Mouse (Mus musculus) left cerebral cortex, adult 18-20 months (tissue): ENCODE measurements around the gene Lgr4. TPM values are rescaled to one million over a fixed set of nuclear protein-coding genes. Genes with fewer than 3 reads are reported as not detected.

Source experiments
- DNase-seq, 2 experiments: peaks; one replicate each; pipeline ENCODE4 v3.0.0; 2021 to 2022; ENCODE audit warnings: low spot score in 2 of 2, mixed read lengths in 1 of 2
- total RNA-seq, 2 experiments: library from RNA; stranded (reverse); gene quantifications; 2 replicates each; pipeline ENCODE4 v1.2.3; 2021

Gene Lgr4
- total RNA-seq, 2 experiments from 2014 or later: 24.9 to 26.6 TPM

DNA sequence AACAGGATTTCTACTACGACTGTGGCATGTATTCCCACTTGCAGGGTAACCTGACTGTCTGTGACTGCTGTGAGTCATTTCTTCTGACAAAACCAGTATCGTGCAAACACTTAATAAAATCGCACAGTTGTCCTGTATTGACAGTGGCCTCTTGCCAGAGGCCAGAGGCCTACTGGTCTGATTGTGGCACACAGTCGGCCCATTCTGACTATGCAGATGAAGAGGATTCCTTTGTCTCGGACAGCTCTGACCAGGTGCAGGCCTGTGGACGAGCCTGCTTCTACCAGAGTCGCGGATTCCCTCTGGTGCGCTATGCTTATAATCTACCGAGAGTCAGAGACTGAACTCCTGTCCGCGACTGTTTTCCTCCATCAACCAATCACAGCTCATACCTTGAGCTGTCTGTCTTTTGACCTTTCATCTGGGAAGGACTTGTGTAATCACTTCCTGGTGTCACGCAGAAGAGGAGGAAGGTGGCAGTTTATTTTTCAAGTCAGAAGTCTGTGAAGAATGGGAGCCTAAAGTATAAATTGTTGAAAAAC, 94.8 kb downstream of the Lgr4 start:
- DNase-seq: no peak

DNA sequence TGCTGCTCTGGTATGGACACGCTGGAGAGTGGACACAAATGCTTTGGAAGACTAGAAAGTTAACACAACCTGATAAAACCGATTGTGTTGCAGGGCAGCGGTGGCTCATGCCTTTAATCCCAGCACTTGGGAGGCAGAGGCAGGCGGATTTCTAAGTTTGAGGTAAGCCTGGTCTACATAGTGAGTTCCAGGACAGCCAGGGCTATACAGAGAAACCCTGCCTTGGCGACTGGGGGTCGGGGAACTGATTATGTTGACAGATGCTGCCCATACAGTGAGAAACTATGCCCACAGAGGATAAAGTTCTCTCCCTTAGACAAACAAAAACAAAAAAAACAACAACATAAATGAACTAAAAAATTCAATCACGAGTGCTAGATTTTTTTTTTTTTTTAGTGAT, 99.6 kb downstream of the Lgr4 start:
- no peak for DNase-seq

DNA sequence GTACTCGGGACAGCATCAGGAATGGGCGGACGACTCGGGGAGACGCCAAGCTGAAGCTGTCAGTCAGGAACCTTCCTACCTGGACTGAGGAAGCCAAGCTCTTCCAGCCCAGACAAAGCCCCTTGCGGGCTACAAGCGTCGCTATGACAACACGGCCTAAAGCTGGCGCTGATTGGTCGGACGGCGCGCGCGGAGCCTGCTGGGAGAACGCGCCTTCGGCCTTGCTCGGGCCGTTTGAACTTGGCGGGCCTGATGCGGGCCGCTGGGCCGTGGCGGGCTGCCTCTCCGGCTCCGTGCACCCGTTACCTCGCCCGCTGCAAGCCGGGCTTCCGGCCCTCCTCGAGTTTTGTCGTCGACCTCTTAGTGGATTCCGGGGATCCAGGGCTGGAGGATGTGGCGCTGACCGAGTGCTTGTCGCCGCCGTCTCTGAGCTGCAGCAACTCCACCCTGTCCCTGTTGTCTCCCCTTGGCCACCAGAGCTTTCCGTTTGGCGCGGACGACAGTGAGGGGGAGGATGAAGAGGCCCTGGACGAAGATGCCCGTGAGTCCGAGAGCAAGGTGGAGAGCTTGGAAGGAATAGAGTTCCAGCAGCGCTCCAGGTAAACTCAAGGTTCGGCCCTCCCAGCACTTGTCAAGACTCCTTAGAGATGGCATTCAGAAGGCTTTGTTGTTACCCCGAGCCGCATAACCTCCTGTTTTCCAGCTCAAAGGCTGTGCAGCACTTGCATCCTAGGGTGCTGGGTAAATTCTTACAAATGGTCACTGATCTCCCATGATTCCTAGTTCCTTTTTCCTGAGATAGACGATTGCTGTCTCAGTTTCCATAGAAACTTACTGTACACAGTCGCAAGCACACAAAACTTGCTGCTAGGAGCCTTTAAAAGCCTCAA, 100.4 kb downstream of the Lgr4 start, which contains the start of gene Ccdc34:
Ccdc34 (plus strand) TSS at position 202 of the 890 bp plus-strand sequence.
- DNase-seq: peak; percentile 90 to 94

DNA sequence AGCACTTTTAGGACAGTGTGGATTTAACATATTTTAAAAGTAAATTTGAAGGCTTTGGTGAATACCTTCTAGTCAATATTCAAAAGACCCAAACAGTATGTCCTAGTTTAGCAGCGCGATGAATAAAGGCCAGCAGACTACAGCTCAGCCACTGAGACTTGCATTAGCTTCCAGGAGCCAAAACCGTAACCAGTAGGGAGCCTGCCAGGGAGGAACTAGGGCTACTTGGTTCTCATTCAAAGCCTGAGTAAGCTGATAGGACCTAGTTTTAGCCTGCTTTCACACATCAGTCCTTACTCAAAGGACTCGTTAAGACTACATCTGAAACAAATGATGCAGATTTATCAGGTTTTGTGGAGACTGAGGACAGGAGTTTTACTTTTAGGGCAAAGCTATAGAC, 102.2 kb downstream of the Lgr4 start:
- no peak for DNase-seq

DNA sequence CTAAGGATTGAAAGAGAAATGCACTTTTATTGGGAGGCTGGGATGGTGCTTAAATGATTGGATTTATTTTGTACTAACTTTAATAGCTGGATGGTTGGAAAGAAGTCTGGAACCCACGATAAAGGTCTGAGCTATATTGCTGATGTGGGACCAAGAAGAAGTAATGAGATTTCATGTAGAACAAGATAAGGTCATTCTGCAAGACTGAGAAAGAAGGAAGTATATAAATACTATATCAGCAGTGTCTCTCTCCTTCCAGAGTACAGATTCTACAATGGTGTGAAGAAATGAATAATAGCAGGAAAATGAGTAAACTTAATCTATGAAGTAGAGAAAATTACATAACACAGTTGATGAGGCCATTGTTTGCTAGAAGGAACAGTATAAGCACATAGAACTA, 103.0 kb downstream of the Lgr4 start:
- no peak for DNase-seq

DNA sequence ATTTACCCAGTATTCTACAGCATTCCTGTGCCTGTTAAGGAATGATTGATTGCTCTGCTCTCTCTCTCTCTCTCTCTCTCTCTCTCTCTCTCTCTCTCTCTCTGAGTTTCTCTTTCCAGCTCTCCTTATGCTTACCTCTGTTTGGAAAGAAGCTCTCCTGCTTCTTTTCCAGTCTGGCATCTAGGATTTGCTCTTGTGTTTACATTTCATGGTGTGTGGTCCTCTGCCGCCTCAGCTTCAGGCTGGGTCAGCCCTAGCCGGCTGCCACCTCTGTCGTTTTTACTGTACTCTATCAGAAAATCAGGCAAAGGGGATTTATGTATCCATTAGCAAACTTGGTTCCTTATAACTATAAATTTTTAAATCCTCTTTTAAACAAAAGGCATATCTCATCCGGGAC, 118.8 kb downstream of the Lgr4 start:
- DNase-seq: no peak

DNA sequence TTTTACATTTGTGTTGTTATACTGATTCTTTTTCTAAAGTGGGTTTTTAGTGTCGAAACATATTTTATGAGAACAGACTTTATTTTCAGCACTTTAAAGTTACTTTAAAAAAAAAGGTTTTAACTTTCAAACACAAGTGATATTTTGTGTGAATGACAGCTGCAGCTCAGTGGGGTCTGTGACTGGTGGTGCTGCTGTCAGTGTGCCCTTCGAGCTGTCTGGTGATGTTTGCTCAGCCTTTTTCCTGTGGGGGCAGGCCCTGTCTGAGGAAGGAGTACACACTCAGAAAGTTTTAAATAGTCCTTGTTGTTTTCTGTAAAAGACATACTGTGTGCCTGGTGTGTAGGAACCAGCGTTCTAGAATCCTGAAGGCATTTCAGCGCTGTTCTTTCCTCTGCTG, 119.2 kb downstream of the Lgr4 start:
- no peak for DNase-seq

DNA sequence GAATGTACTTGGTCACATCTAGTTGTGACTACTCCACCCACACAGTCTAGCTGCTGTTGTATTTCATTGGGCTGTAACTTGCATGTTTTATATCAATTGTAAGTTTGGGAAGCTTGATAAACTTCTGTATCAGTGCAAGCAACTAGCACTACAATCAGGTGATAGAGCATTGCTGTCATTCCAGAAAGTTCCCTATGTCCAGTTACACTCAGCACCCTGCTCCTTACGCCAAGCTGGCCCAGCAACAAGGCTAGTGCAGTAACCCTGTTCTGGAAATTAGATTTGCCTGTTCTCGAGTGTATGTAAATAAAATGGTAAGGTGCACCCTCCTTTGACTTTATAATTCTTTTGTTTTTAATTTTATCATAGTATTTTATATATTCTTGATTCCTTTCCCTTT, 119.8 kb downstream of the Lgr4 start:
- no peak for DNase-seq

DNA sequence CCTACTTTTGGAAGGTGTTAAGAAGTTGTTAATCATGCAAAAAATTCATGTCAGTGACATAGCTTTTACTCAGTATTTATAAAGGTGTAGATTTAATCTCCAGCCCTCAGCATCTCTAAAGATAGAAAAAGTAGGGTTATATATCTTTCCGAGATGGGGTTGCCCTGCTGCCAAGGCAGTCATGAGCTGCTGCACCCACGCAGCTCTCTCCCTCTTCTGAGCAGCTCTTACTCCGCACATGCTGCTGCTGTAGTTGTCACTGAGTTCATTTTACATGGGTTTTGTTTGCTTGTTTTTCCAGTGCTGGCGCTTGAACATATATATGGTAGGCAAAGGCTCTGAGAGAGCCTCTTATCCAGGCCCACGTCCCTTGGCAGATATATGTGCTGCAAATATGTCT, 120.9 kb downstream of the Lgr4 start:
- DNase-seq: peak; percentile 30 to 66

DNA sequence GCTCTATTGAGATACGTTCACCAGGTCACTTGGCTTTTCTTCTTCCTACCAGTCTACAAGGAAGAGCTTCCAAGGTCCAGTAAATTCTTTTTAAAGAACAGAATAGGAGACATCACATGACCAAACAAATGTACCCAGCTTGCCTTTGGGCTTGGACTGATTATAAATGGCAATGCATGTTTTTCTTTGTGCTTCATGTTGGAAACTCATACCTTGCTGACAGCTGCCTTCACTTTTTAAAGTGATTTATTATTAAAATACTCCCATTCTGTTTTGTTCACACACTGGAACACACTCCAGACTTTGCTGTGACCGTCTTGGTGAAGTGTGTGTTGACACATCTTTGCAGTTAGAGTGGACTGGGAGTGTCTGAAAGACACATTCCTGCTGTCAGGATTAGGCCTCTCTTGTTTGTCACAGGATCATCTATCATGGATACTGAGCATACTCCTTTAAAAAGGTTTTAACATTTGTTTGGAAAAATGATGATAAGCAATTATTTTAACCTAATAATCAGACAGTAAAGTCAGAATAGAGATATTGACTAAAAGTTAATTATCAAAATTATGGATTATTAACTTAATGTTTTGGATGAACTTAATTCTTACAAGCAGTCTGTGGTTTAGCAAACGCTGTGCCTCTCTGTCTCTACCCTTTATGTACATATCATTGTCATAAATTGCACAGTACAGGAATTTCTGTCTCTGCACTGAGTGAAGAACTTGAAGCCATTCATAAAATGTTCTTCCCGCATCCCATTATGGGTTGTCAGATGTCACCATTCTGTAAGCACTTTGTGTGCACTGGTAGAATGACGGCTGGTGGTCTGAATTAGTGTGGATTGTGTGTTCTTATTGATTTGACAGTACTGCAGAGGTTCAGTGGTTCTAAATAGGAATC, 125.7 kb downstream of the Lgr4 start:
- no peak for DNase-seq

DNA sequence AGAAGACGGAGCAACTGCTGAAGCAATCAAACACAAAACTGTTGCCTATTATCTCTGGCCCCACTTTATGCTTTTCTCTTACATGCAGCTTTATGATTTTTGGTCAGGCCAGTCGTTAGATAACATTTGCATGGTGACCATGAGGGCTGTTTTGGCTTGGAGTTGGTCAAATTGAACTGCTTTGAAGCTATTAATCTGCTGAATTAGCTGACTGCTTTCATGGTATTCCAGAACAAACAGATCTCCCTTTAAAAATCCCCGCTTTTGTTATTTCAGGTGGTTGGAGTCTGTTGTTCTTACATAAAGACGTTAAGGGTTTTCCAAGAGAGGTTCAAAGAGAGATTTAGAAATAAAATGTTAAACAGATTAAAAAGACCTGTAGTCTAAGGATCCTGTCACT, 141.0 kb downstream of the Lgr4 start:
- DNase-seq: no peak

DNA sequence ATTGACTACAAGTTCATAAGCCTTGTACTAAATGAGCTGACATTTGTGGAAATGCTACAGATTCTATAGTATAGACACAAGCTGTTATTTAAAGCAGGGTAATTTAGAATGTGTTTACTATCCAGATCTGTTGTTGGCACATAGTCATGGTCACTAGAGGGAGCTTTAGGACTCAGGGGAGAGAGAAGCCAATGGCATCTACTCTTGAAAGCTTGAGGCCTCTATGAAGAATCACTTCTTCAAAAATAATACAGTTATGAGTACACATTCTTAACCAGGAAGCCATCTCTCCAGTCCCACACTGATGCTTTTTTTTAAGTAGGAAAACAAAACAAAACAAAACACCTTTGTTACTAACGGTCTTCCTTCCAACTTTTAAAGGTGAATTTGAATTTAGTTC, 145.7 kb downstream of the Lgr4 start:
- no peak for DNase-seq

Other genes with a start within 250 kb of the Lgr4 start
- 10 to 100 TPM; 30.0 to 40.0 TPM for gene Bdnf, start 242.9 kb upstream of the Lgr4 start, total RNA-seq
- gene Lin7c, start 26.8 kb upstream of the Lgr4 start, total RNA-seq: 10 to 100 TPM; 75.0 to 78.3 TPM
- gene Ccdc34, start 100.2 kb downstream of the Lgr4 start, total RNA-seq: 10 to 100 TPM; 11.0 to 11.6 TPM